Mouse (Mus musculus) hindbrain, embryonic 13.5 days (tissue): Measurements from ENCODE around the gene Gm20388. TPM values are rescaled to one million over a fixed set of nuclear protein-coding genes. Genes with fewer than 3 reads are reported as not detected.

Experiments used
- ATAC-seq: fragments of 200-750 bp; cut with Nextera tagmentation; 2 replicates; pipeline ENCODE4 v1.8.0; 2017; ENCODE audit warnings: moderate TSS enrichment; ENCODE audit not compliant: low FRiP score
- H3K27ac ChIP-seq: fragments of 300-500 bp; sonication (generic); 2 replicates; pipeline ENCODE4 v1.5.1; 2015; ENCODE audit warnings: inconsistent platforms, mild to moderate bottlenecking, moderate library complexity
- H3K27me3 ChIP-seq: fragments of 300-500 bp; sonication (generic); 2 replicates; pipeline ENCODE4 v1.6.1; 2015; ENCODE audit warnings: mild to moderate bottlenecking, inconsistent platforms
- H3K36me3 ChIP-seq: fragments of 300-500 bp; sonication (generic); 2 replicates; pipeline ENCODE4 v1.6.1; 2015; ENCODE audit warnings: mild to moderate bottlenecking, inconsistent platforms
- H3K4me1 ChIP-seq: fragments of 300-500 bp; sonication (generic); replicated peaks from 2 replicates; pipeline ENCODE4 v1.6.1; 2015; ENCODE audit warnings: inconsistent platforms
- H3K4me2 ChIP-seq: fragments of 300-500 bp; sonication (generic); 2 replicates; pipeline ENCODE4 v1.6.1; 2015; ENCODE audit warnings: inconsistent platforms, mild to moderate bottlenecking, moderate library complexity
- H3K4me3 ChIP-seq: fragments of 300-500 bp; sonication (generic); 2 replicates; pipeline ENCODE4 v1.5.1; 2015; ENCODE audit warnings: mild to moderate bottlenecking, inconsistent platforms
- H3K9ac ChIP-seq: fragments of 300-500 bp; sonication (generic); 2 replicates; pipeline ENCODE4 v1.6.1; 2015; ENCODE audit warnings: mild to moderate bottlenecking, inconsistent platforms
- H3K9me3 ChIP-seq: fragments of 300-500 bp; sonication (generic); 2 replicates; pipeline ENCODE4 v1.6.1; 2016; ENCODE audit warnings: inconsistent platforms
- WGBS: fragments of 180-500 bp; shearing (Covaris S2); methylation state at CpG from one replicate; pipeline ENCODE4 v1.1.7; 2015; 5-methylcytosine and 5-hydroxymethylcytosine counted together
- polyA plus RNA-seq: library from polyadenylated mRNA; unstranded; fragments of >200 nt; fragmentation: Nextera tagmentation; extraction: Ambion mirVana; gene quantifications from 2 replicates; pipeline ENCODE4 v1.2.1, GENCODE M21; 2015

Gm20388 gene
- polyA plus RNA-seq, 1 experiment from 2014 or later = 1.9 TPM

GRCm38 (mm10) chr8:122923431-122924090 lies 3012.9 kb downstream of the Gm20388 start:
- 63% methylated on average over 7 of the region's 7 CpGs for WGBS
- no peaks in the 10 kb centered on the region for H3K9me3 ChIP-seq
- H3K36me3 ChIP-seq = no peaks in the 10 kb centered on the region
- H3K4me2 ChIP-seq = no peak overlapping the region
- H3K27me3 ChIP-seq = no peaks in the 10 kb centered on the region
- peaks cover 41% of the 10 kb centered on the region for H3K4me1 ChIP-seq
- no peak for ATAC-seq
- H3K9ac ChIP-seq = 0 out of 2 replicates have a peak overlapping the region, but pooled peaks have one; percentile 35
- H3K4me3 ChIP-seq = no peak overlapping the region
- no peak overlapping the region for H3K27ac ChIP-seq

- peaks cover 38% of the 10 kb centered on the region for H3K4me1 ChIP-seq
- WGBS = 88% methylated on average over 6 of the region's 6 CpGs
- no peaks in the 10 kb centered on the region for H3K27me3 ChIP-seq
- no peak overlapping the region for H3K4me2 ChIP-seq
- no peak for ATAC-seq
- no peaks in the 10 kb centered on the region for H3K9me3 ChIP-seq
- 0 out of 2 replicates have a peak overlapping the region, but pooled peaks have one; percentile 35 for H3K9ac ChIP-seq
- H3K4me3 ChIP-seq = no peak overlapping the region
- no peak overlapping the region for H3K27ac ChIP-seq
- no peaks in the 10 kb centered on the region for H3K36me3 ChIP-seq
These were observed 3013.4 kb downstream of the Gm20388 start for GRCm38 (mm10) chr8:122924091-122924490.

- Histone ChIP-seq H3K27me3 (no peaks in the 10 kb centered on the region), H3K4me2 (no peak overlapping the region), H3K27ac (no peak overlapping the region), H3K9me3 (no peaks in the 10 kb centered on the region), H3K9ac (no peak overlapping the region), H3K4me1 (peaks cover 28% of the 10 kb centered on the region), H3K4me3 (no peak overlapping the region), H3K36me3 (no peaks in the 10 kb centered on the region)
- no peak for ATAC-seq
- WGBS = 93% methylated on average over 8 of the region's 8 CpGs
These were observed 3015.5 kb downstream of the Gm20388 start for GRCm38 (mm10) chr8:122925939-122926722.

- WGBS = 77% methylated on average over 7 of the region's 7 CpGs
- Histone ChIP-seq H3K27ac (no peak overlapping the region), H3K4me3 (no peak overlapping the region), H3K9ac (no peak overlapping the region), H3K36me3 (no peaks in the 10 kb centered on the region), H3K4me1 (peaks cover 24% of the 10 kb centered on the region), H3K4me2 (no peak overlapping the region), H3K9me3 (no peaks in the 10 kb centered on the region), H3K27me3 (no peaks in the 10 kb centered on the region)
- ATAC-seq = no peak
These were observed 3016.1 kb downstream of the Gm20388 start for GRCm38 (mm10) chr8:122926782-122927181.

- Histone ChIP-seq H3K36me3 (no peaks in the 10 kb centered on the region), H3K4me3 (no peak overlapping the region), H3K4me2 (no peak overlapping the region), H3K27me3 (no peaks in the 10 kb centered on the region), H3K9ac (no peak overlapping the region), H3K4me1 (peaks cover 29% of the 10 kb centered on the region), H3K9me3 (no peaks in the 10 kb centered on the region), H3K27ac (no peak overlapping the region)
- ATAC-seq = no peak
- WGBS = 88% methylated on average over 3 of the region's 3 CpGs
These were observed 3017.2 kb downstream of the Gm20388 start for GRCm38 (mm10) chr8:122927841-122928240.

- no peak overlapping the region for H3K4me2 ChIP-seq
- ATAC-seq = no peak
- 89% methylated on average over 7 of the region's 7 CpGs for WGBS
- H3K4me1 ChIP-seq = peaks cover 29% of the 10 kb centered on the region
- H3K9me3 ChIP-seq = no peaks in the 10 kb centered on the region
- H3K9ac ChIP-seq = no peak overlapping the region
- H3K4me3 ChIP-seq = no peak overlapping the region
- H3K27me3 ChIP-seq = no peaks in the 10 kb centered on the region
- H3K27ac ChIP-seq = no peak overlapping the region
- no peaks in the 10 kb centered on the region for H3K36me3 ChIP-seq
These were observed 3018.1 kb downstream of the Gm20388 start for GRCm38 (mm10) chr8:122928631-122929224.

GRCm38 (mm10) chr8:122931834-122932560 lies 3021.4 kb downstream of the Gm20388 start:
- Histone ChIP-seq H3K4me3 (no peak overlapping the region), H3K4me2 (no peak overlapping the region), H3K9ac (no peak overlapping the region), H3K27ac (peak overlapping the region; percentile 0; the same call in 1 of the 2 replicates), H3K9me3 (no peaks in the 10 kb centered on the region), H3K4me1 (peaks cover 47% of the 10 kb centered on the region), H3K27me3 (no peaks in the 10 kb centered on the region), H3K36me3 (no peaks in the 10 kb centered on the region)
- 65% methylated on average over 3 of the region's 3 CpGs for WGBS
- no peak for ATAC-seq

- H3K27me3 ChIP-seq = no peaks in the 10 kb centered on the region
- peak overlapping the region; percentile 0; the same call in 1 of the 2 replicates for H3K27ac ChIP-seq
- ATAC-seq = no peak
- no peaks in the 10 kb centered on the region for H3K9me3 ChIP-seq
- 90% methylated on average over 2 of the region's 2 CpGs for WGBS
- no peak overlapping the region for H3K4me2 ChIP-seq
- H3K9ac ChIP-seq = no peak overlapping the region
- no peaks in the 10 kb centered on the region for H3K36me3 ChIP-seq
- H3K4me1 ChIP-seq = peaks cover 53% of the 10 kb centered on the region
- no peak overlapping the region for H3K4me3 ChIP-seq
These were observed 3021.9 kb downstream of the Gm20388 start for GRCm38 (mm10) chr8:122932561-122932959.

GRCm38 (mm10) chr8:122933973-122934372 lies 3023.3 kb downstream of the Gm20388 start:
- Histone ChIP-seq H3K4me3 (no peak overlapping the region), H3K9me3 (no peaks in the 10 kb centered on the region), H3K4me2 (no peak overlapping the region), H3K4me1 (peaks cover 66% of the 10 kb centered on the region), H3K27ac (no peak overlapping the region), H3K27me3 (no peaks in the 10 kb centered on the region), H3K36me3 (no peaks in the 10 kb centered on the region), H3K9ac (no peak overlapping the region)
- ATAC-seq = no peak

GRCm38 (mm10) chr8:122935118-122935517 lies 3024.5 kb downstream of the Gm20388 start:
- H3K27me3 ChIP-seq = no peaks in the 10 kb centered on the region
- peak overlapping the region; percentile 78 for H3K27ac ChIP-seq
- H3K9ac ChIP-seq = no peak overlapping the region
- peaks cover 66% of the 10 kb centered on the region for H3K4me1 ChIP-seq
- H3K9me3 ChIP-seq = no peaks in the 10 kb centered on the region
- no peak overlapping the region for H3K4me3 ChIP-seq
- H3K4me2 ChIP-seq = no peak overlapping the region
- no peak for ATAC-seq
- no peaks in the 10 kb centered on the region for H3K36me3 ChIP-seq
- 60% methylated on average over 1 of the region's 1 CpGs for WGBS

- Histone ChIP-seq H3K27ac (peak overlapping the region; percentile 78; the same call in 1 of the 2 replicates), H3K9me3 (no peaks in the 10 kb centered on the region), H3K36me3 (no peaks in the 10 kb centered on the region), H3K27me3 (no peaks in the 10 kb centered on the region), H3K4me3 (no peak overlapping the region), H3K4me2 (no peak overlapping the region), H3K9ac (no peak overlapping the region), H3K4me1 (peaks cover 66% of the 10 kb centered on the region)
- 91% methylated on average over 3 of the region's 3 CpGs for WGBS
- ATAC-seq = no peak
These were observed 3025.3 kb downstream of the Gm20388 start for GRCm38 (mm10) chr8:122935912-122936311.

- Histone ChIP-seq H3K27me3 (no peaks in the 10 kb centered on the region), H3K9ac (no peak overlapping the region), H3K9me3 (no peaks in the 10 kb centered on the region), H3K36me3 (no peaks in the 10 kb centered on the region), H3K27ac (peak overlapping the region; percentile 25), H3K4me2 (no peak overlapping the region), H3K4me3 (no peak overlapping the region), H3K4me1 (peaks cover 55% of the 10 kb centered on the region)
- 86% methylated on average over 2 of the region's 2 CpGs for WGBS
- no peak for ATAC-seq
These were observed 3027.0 kb downstream of the Gm20388 start for GRCm38 (mm10) chr8:122937545-122938053.
